Mouse (Mus musculus): ENCODE data around the gene Rpap1. TPM values are rescaled to one million over a fixed set of nuclear protein-coding genes. Genes with fewer than 3 reads are reported as not detected.

The Rpap1 gene
- polyA plus RNA-seq, 1 experiment from 2014 or later, result 25.3 TPM

- WGBS, result 71% methylated on average over 5 of the region's 5 CpGs
- Histone ChIP-seq H3K4me1 (peaks cover 15% of the 10 kb centered on the region), H3K27me3 (replicated peaks) (peaks cover 6% of the 10 kb centered on the region; the same call in 1 of the 2 replicates), H3K9ac (no peak within 1 kb of the TSS), H3K4me2 (0 out of 2 replicates have a peak within 1 kb of the TSS, but pooled peaks have one; percentile 82), H3K36me3 (no peaks in the 10 kb centered on the region), H3K9me3 (no peaks in the 10 kb centered on the region), H3K27ac (peak within 1 kb of the TSS; percentile 41; the same call in 1 of the 2 replicates), H3K4me3 (replicated peaks) (no peak within 1 kb of the TSS)
- ATAC-seq (ENCODE audit: insufficient read depth, low FRiP score, low read depth), result no peak
Observed at GRCm38 (mm10) chr2:119797279-119797783, 10.0 kb upstream of the Rpap1 start, which contains the start of gene Tyro3. Gene Tyro3, plus strand, starts transcription at chr2:119797733.

GRCm38 (mm10) chr2:119789996-119790395 lies 2.7 kb upstream of the Rpap1 start:
- no peak overlapping the region for H3K9ac ChIP-seq
- H3K4me2 ChIP-seq, result no peak overlapping the region
- no peak overlapping the region for H3K4me3 ChIP-seq (replicated peaks)
- H3K9me3 ChIP-seq, result no peaks in the 10 kb centered on the region
- 87% methylated on average over 2 of the region's 2 CpGs for WGBS
- no peak overlapping the region for H3K27ac ChIP-seq
- no peaks in the 10 kb centered on the region for H3K4me1 ChIP-seq
- H3K36me3 ChIP-seq, result no peaks in the 10 kb centered on the region
- H3K27me3 ChIP-seq (replicated peaks), result no peaks in the 10 kb centered on the region
- no peak for ATAC-seq (ENCODE audit: insufficient read depth, low FRiP score, low read depth)

GRCm38 (mm10) chr2:119767246-119767645 lies 20.1 kb downstream of the Rpap1 start:
- Histone ChIP-seq H3K27ac (no peak overlapping the region), H3K4me3 (replicated peaks) (no peak overlapping the region), H3K27me3 (replicated peaks) (no peaks in the 10 kb centered on the region), H3K36me3 (peaks cover 43% of the 10 kb centered on the region), H3K9me3 (no peaks in the 10 kb centered on the region), H3K4me1 (no peaks in the 10 kb centered on the region), H3K4me2 (no peak overlapping the region), H3K9ac (no peak overlapping the region)
- WGBS, result 96% methylated on average over 6 of the region's 6 CpGs
- no peak for ATAC-seq (ENCODE audit: insufficient read depth, low FRiP score, low read depth)

GRCm38 (mm10) chr2:119763924-119764323 lies 23.4 kb downstream of the Rpap1 start:
- Histone ChIP-seq H3K9ac (no peak overlapping the region), H3K9me3 (no peaks in the 10 kb centered on the region), H3K4me3 (replicated peaks) (no peak overlapping the region), H3K27me3 (replicated peaks) (peaks cover 27% of the 10 kb centered on the region), H3K27ac (no peak overlapping the region), H3K36me3 (peaks cover 16% of the 10 kb centered on the region), H3K4me2 (no peak overlapping the region), H3K4me1 (peaks cover 2% of the 10 kb centered on the region; the same call in 1 of the 2 replicates)
- WGBS, result 86% methylated on average over 4 of the region's 4 CpGs
- ATAC-seq (ENCODE audit: insufficient read depth, low FRiP score, low read depth), result no peak

GRCm38 (mm10) chr2:119762276-119762675 lies 25.1 kb downstream of the Rpap1 start:
- 83% methylated on average over 1 of the region's 1 CpGs for WGBS
- no peak for ATAC-seq (ENCODE audit: insufficient read depth, low FRiP score, low read depth)
- Histone ChIP-seq H3K4me3 (replicated peaks) (no peak overlapping the region), H3K4me1 (peaks cover 16% of the 10 kb centered on the region), H3K36me3 (peaks cover 10% of the 10 kb centered on the region), H3K9me3 (no peaks in the 10 kb centered on the region), H3K9ac (no peak overlapping the region), H3K27ac (no peak overlapping the region), H3K27me3 (replicated peaks) (peaks cover 41% of the 10 kb centered on the region), H3K4me2 (no peak overlapping the region)

GRCm38 (mm10) chr2:119760251-119760650 lies 27.1 kb downstream of the Rpap1 start, which contains the start of gene Ltk:
Gene Ltk, minus strand, starts transcription at chr2:119760431.
- no peak within 1 kb of the TSS for H3K4me2 ChIP-seq
- 12% methylated on average over 9 of the region's 9 CpGs for WGBS
- no peak within 1 kb of the TSS for H3K27ac ChIP-seq
- H3K4me1 ChIP-seq, result peaks cover 16% of the 10 kb centered on the region
- no peak within 1 kb of the TSS for H3K9ac ChIP-seq
- H3K27me3 ChIP-seq (replicated peaks), result peaks cover 49% of the 10 kb centered on the region
- H3K9me3 ChIP-seq, result no peaks in the 10 kb centered on the region
- peak; percentile 45 for ATAC-seq (ENCODE audit: insufficient read depth, low FRiP score, low read depth)
- H3K36me3 ChIP-seq, result peaks cover 7% of the 10 kb centered on the region
- H3K4me3 ChIP-seq (replicated peaks), result no peak within 1 kb of the TSS

- peak overlapping the region; percentile 25; the same call in 1 of the 2 replicates for H3K9ac ChIP-seq
- WGBS, result 6% methylated on average over 44 of the region's 44 CpGs
- peaks cover 50% of the 10 kb centered on the region for H3K27me3 ChIP-seq (replicated peaks)
Observed at GRCm38 (mm10) chr2:119758844-119759835, 28.2 kb downstream of the Rpap1 start.

GRCm38 (mm10) chr2:119758101-119758843 lies 29.1 kb downstream of the Rpap1 start:
- H3K9me3 ChIP-seq, result no peaks in the 10 kb centered on the region
- peaks cover 16% of the 10 kb centered on the region for H3K4me1 ChIP-seq
- peak overlapping the region; percentile 25; the same call in 1 of the 2 replicates for H3K9ac ChIP-seq
- under 1% methylated on average over 65 of the region's 77 CpGs for WGBS
- H3K4me3 ChIP-seq (replicated peaks), result peak overlapping the region; percentile 63
- H3K27me3 ChIP-seq (replicated peaks), result peaks cover 52% of the 10 kb centered on the region
- H3K4me2 ChIP-seq, result peak overlapping the region; percentile 100
- no peaks in the 10 kb centered on the region for H3K36me3 ChIP-seq
- H3K27ac ChIP-seq, result no peak overlapping the region
- peak; percentile 32; the same call in 1 of the 2 replicates for ATAC-seq (ENCODE audit: insufficient read depth, low FRiP score, low read depth)

More at GRCm38 (mm10) chr2:119758844-119759835, 28.2 kb downstream of the Rpap1 start:
- ATAC-seq (ENCODE audit: insufficient read depth, low FRiP score, low read depth), result no peak
- peaks cover 16% of the 10 kb centered on the region for H3K4me1 ChIP-seq
- peak overlapping the region; percentile 63 for H3K4me3 ChIP-seq (replicated peaks)
- peak overlapping the region; percentile 100 for H3K4me2 ChIP-seq
- H3K36me3 ChIP-seq, result peaks cover 7% of the 10 kb centered on the region; the same call in 1 of the 2 replicates
- no peak overlapping the region for H3K27ac ChIP-seq
- no peaks in the 10 kb centered on the region for H3K9me3 ChIP-seq

GRCm38 (mm10) chr2:119757601-119758100 lies 29.7 kb downstream of the Rpap1 start:
- H3K27me3 ChIP-seq (replicated peaks), result peaks cover 52% of the 10 kb centered on the region
- WGBS, result 3% methylated on average over 31 of the region's 31 CpGs

GRCm38 (mm10) chr2:119749260-119749659 lies 38.1 kb downstream of the Rpap1 start:
- 69% methylated on average over 13 of the region's 13 CpGs for WGBS
- no peak for ATAC-seq (ENCODE audit: insufficient read depth, low FRiP score, low read depth)
- H3K27ac ChIP-seq, result no peak overlapping the region

More at GRCm38 (mm10) chr2:119757601-119758100, 29.7 kb downstream of the Rpap1 start:
- 0 out of 2 replicates have a peak overlapping the region, but pooled peaks have one; percentile 25 for H3K9ac ChIP-seq
- peak overlapping the region; percentile 63 for H3K4me3 ChIP-seq (replicated peaks)
- H3K27ac ChIP-seq, result no peak overlapping the region
- peak overlapping the region; percentile 100 for H3K4me2 ChIP-seq
- peak; percentile 24; the same call in 1 of the 2 replicates for ATAC-seq (ENCODE audit: insufficient read depth, low FRiP score, low read depth)
- peaks cover 16% of the 10 kb centered on the region for H3K4me1 ChIP-seq
- H3K36me3 ChIP-seq, result no peaks in the 10 kb centered on the region
- H3K9me3 ChIP-seq, result no peaks in the 10 kb centered on the region

GRCm38 (mm10) chr2:119747554-119747953 lies 39.8 kb downstream of the Rpap1 start:
- H3K4me2 ChIP-seq, result no peak overlapping the region
- no peak overlapping the region for H3K27ac ChIP-seq
- H3K27me3 ChIP-seq (replicated peaks), result peaks cover 26% of the 10 kb centered on the region

More at GRCm38 (mm10) chr2:119749260-119749659, 38.1 kb downstream of the Rpap1 start:
- H3K4me3 ChIP-seq (replicated peaks), result no peak overlapping the region
- H3K36me3 ChIP-seq, result no peaks in the 10 kb centered on the region
- no peaks in the 10 kb centered on the region for H3K9me3 ChIP-seq
- peaks cover 12% of the 10 kb centered on the region for H3K27me3 ChIP-seq (replicated peaks)
- H3K9ac ChIP-seq, result no peak overlapping the region
- no peak overlapping the region for H3K4me2 ChIP-seq
- H3K4me1 ChIP-seq, result peaks cover 9% of the 10 kb centered on the region

More at GRCm38 (mm10) chr2:119747554-119747953, 39.8 kb downstream of the Rpap1 start:
- Histone ChIP-seq H3K4me1 (peaks cover 25% of the 10 kb centered on the region), H3K9me3 (no peaks in the 10 kb centered on the region), H3K4me3 (replicated peaks) (no peak overlapping the region), H3K36me3 (no peaks in the 10 kb centered on the region), H3K9ac (no peak overlapping the region)
- 74% methylated on average over 7 of the region's 7 CpGs for WGBS
- no peak for ATAC-seq (ENCODE audit: insufficient read depth, low FRiP score, low read depth)
